Mouse (Mus musculus): Measurements from ENCODE around the gene Sox10. TPM values are rescaled to one million over a fixed set of nuclear protein-coding genes. Genes with fewer than 3 reads are reported as not detected.

The Sox10 gene
- polyA plus RNA-seq, 1 experiment, result 11.3 TPM

GRCm38 (mm10) chr15:79134496-79135270, 30.4 kb downstream of the Sox10 start:
- TF ChIP-seq CTCF (IDR thresholded peaks at IDR 0.05; ENCODE audit: borderline replicate concordance, extremely low read depth, insufficient read depth, insufficient read length) (no peak), POLR2A (IDR thresholded peaks at IDR 0.05; ENCODE audit: borderline replicate concordance, extremely low read depth, insufficient read depth, insufficient read length, poor library complexity, severe bottlenecking) (no peak)
- DNase-seq (ENCODE audit: low read depth), result no peak

DNA sequence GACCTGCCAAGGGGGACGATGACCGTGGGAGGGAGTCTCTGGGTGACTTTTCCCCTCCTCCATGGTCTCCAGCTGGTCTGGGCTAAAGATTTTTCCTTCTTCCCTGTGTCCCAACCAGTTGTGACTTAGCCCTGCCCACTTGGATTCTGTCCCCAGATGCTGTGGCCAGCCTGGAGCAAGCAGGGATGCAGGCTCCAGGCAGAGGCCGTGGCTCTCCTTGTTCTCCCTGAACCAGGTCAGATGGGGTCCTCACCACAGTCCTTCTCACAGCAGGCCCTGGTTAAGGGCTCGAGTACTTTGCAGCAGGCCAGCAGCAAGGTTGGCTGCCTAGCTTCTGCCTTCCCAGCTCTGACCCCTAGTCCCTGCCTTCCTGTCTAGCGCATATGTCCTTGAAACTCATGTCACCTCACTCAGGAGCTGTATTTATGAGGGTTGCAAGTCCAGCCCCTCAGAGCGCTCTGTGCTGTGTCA, 31.8 kb downstream of the Sox10 start:
- no peak for TF ChIP-seq CTCF (IDR thresholded peaks at IDR 0.05; ENCODE audit: borderline replicate concordance, extremely low read depth, insufficient read depth, insufficient read length)
- no peak for TF ChIP-seq POLR2A (IDR thresholded peaks at IDR 0.05; ENCODE audit: borderline replicate concordance, extremely low read depth, insufficient read depth, insufficient read length, poor library complexity, severe bottlenecking)
- DNase-seq (ENCODE audit: low read depth), result no peak

GRCm38 (mm10) chr15:79131442-79131841, 33.6 kb downstream of the Sox10 start:
- no peak for DNase-seq (ENCODE audit: low read depth)
- no peak for TF ChIP-seq POLR2A (IDR thresholded peaks at IDR 0.05; ENCODE audit: borderline replicate concordance, extremely low read depth, insufficient read depth, insufficient read length, poor library complexity, severe bottlenecking)
- TF ChIP-seq CTCF (IDR thresholded peaks at IDR 0.05; ENCODE audit: borderline replicate concordance, extremely low read depth, insufficient read depth, insufficient read length), result no peak

DNA sequence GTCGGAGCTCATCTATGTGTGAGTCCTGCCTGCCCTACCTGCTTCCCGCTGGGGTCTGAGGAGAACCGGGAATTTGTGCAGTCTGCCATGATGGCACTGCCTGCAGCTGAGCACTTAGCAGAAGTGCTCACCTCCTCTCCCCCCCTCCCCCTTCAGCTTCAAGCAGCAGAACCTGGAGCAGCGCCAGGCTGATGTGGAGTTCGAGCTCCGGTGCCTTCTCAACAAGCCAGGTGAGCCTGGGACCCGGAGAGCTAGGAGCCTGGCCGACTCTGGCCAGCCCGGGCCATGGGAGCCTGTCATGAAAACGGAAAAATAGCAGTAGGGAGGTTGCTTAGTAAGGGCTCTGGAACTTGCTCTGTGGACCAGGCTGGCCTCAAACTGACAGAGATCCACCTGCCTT, 34.3 kb downstream of the Sox10 start:
- DNase-seq (ENCODE audit: low read depth), result no peak
- no peak for TF ChIP-seq POLR2A (IDR thresholded peaks at IDR 0.05; ENCODE audit: borderline replicate concordance, extremely low read depth, insufficient read depth, insufficient read length, poor library complexity, severe bottlenecking)
- no peak for TF ChIP-seq CTCF (IDR thresholded peaks at IDR 0.05; ENCODE audit: borderline replicate concordance, extremely low read depth, insufficient read depth, insufficient read length)

- DNase-seq (ENCODE audit: low read depth), result no peak
- TF ChIP-seq POLR2A (IDR thresholded peaks at IDR 0.05; ENCODE audit: borderline replicate concordance, extremely low read depth, insufficient read depth, insufficient read length, poor library complexity, severe bottlenecking), result no peak
- no peak for TF ChIP-seq CTCF (IDR thresholded peaks at IDR 0.05; ENCODE audit: borderline replicate concordance, extremely low read depth, insufficient read depth, insufficient read length)
These were observed 35.7 kb downstream of the Sox10 start for GRCm38 (mm10) chr15:79129311-79129710.

GRCm38 (mm10) chr15:79128208-79128607, 36.8 kb downstream of the Sox10 start:
- peak; percentile 45; the same call in 1 of the 2 replicates for TF ChIP-seq CTCF (IDR thresholded peaks at IDR 0.05; ENCODE audit: borderline replicate concordance, extremely low read depth, insufficient read depth, insufficient read length)
- TF ChIP-seq POLR2A (IDR thresholded peaks at IDR 0.05; ENCODE audit: borderline replicate concordance, extremely low read depth, insufficient read depth, insufficient read length, poor library complexity, severe bottlenecking), result no peak
- DNase-seq (ENCODE audit: low read depth), result no peak

GRCm38 (mm10) chr15:79127101-79127500, 37.9 kb downstream of the Sox10 start:
- no peak for DNase-seq (ENCODE audit: low read depth)
- TF ChIP-seq CTCF (IDR thresholded peaks at IDR 0.05; ENCODE audit: borderline replicate concordance, extremely low read depth, insufficient read depth, insufficient read length), result no peak
- TF ChIP-seq POLR2A (IDR thresholded peaks at IDR 0.05; ENCODE audit: borderline replicate concordance, extremely low read depth, insufficient read depth, insufficient read length, poor library complexity, severe bottlenecking), result no peak

GRCm38 (mm10) chr15:79126217-79126932, 38.7 kb downstream of the Sox10 start:
- DNase-seq (ENCODE audit: low read depth), result peak; percentile 36
- TF ChIP-seq CTCF (IDR thresholded peaks at IDR 0.05; ENCODE audit: borderline replicate concordance, extremely low read depth, insufficient read depth, insufficient read length) (peak; percentile 66; the same call in 1 of the 2 replicates), POLR2A (IDR thresholded peaks at IDR 0.05; ENCODE audit: borderline replicate concordance, extremely low read depth, insufficient read depth, insufficient read length, poor library complexity, severe bottlenecking) (no peak)

DNA sequence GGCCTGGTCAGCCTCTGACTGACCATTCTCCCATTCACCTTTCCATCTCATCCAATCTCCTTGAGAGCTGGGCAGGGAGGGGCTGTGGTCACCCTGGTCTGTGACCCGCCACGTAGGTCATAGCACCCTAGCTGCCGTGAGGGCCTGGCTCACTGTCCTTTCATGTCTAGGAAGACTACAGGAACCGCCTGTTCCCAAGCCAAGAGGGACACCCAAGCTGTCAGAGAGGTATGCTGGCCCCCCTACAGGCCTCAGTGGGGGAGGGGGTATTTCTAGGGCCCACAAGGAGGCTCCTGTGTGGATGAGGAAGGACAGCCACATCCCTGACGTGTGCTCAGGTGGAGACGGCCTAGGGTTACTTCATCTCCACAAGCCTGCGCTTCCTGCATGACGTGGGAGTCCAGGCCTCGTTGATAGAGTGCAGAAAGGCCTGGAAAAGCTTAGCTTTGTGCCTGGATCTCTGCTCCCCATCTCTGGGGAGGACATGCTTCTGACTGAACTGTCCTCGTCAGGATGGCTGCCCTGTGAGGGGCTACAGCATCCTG, 40.6 kb downstream of the Sox10 start:
- no peak for DNase-seq (ENCODE audit: low read depth)
- TF ChIP-seq POLR2A (IDR thresholded peaks at IDR 0.05; ENCODE audit: borderline replicate concordance, extremely low read depth, insufficient read depth, insufficient read length, poor library complexity, severe bottlenecking), result no peak
- no peak for TF ChIP-seq CTCF (IDR thresholded peaks at IDR 0.05; ENCODE audit: borderline replicate concordance, extremely low read depth, insufficient read depth, insufficient read length)

DNA sequence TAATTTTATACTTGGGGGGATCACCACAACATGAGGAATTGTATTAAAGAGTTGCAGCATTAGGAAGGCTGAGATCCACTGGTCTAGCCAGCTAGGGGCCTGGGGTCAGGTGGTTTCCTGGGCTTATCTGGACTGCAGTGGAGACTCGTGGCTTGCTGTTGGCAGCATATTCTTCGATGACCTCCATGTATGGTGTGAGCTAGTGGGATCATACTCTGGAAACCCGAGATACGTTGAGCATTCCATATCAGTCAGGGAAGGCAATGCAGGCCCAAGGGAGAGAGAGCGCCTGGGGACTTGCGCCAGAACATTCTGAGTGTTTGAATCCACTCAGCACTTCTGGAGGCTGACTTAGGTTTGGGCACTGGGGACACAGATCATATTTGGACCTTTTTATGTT, 41.3 kb downstream of the Sox10 start:
- no peak for TF ChIP-seq POLR2A (IDR thresholded peaks at IDR 0.05; ENCODE audit: borderline replicate concordance, extremely low read depth, insufficient read depth, insufficient read length, poor library complexity, severe bottlenecking)
- DNase-seq (ENCODE audit: low read depth), result no peak

GRCm38 (mm10) chr15:79122546-79122945, 42.5 kb downstream of the Sox10 start:
- no peak for DNase-seq (ENCODE audit: low read depth)
- TF ChIP-seq POLR2A (IDR thresholded peaks at IDR 0.05; ENCODE audit: borderline replicate concordance, extremely low read depth, insufficient read depth, insufficient read length, poor library complexity, severe bottlenecking) (no peak), CTCF (IDR thresholded peaks at IDR 0.05; ENCODE audit: borderline replicate concordance, extremely low read depth, insufficient read depth, insufficient read length) (no peak)
